Mouse (Mus musculus): ENCODE measurements around the gene Rbks.

Rbks gene

GRCm38 (mm10) chr5:31581932-31582331 lies 115.5 kb downstream of the Rbks start:
- no peak for DNase-seq (ENCODE audit: low spot score)

DNA sequence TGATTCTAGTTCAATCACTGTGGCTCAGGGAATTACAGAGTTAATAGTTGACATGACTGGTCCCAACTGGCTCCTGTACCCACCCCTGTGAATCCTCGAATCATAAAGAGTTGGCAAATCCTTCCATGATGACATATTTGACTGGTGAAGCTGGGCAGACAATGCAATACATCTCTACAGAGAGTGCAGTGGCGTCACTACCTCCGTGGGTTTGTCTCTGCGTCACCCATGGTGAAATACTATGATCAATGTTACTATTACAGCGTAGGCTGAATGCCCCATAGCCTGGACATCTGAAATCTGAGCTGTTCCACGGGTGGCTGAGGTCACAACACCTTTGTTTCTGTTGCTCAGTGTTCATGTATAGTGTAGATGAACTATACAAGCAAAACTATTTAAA lies 116.2 kb downstream of the Rbks start:
- no peak for DNase-seq (ENCODE audit: low spot score)

- DNase-seq (ENCODE audit: low spot score) = peak; percentile 62
These were observed 120.9 kb downstream of the Rbks start for GRCm38 (mm10) chr5:31576539-31576975.
